Mouse (Mus musculus): ENCODE results near the gene Polr1b. TPM values are rescaled to one million over a fixed set of nuclear protein-coding genes. Genes with fewer than 3 reads are reported as not detected.

Gene Polr1b
- total and polyA plus RNA-seq, 3 experiments: 22.5 to 42.6 (median 29.3) TPM

DNA sequence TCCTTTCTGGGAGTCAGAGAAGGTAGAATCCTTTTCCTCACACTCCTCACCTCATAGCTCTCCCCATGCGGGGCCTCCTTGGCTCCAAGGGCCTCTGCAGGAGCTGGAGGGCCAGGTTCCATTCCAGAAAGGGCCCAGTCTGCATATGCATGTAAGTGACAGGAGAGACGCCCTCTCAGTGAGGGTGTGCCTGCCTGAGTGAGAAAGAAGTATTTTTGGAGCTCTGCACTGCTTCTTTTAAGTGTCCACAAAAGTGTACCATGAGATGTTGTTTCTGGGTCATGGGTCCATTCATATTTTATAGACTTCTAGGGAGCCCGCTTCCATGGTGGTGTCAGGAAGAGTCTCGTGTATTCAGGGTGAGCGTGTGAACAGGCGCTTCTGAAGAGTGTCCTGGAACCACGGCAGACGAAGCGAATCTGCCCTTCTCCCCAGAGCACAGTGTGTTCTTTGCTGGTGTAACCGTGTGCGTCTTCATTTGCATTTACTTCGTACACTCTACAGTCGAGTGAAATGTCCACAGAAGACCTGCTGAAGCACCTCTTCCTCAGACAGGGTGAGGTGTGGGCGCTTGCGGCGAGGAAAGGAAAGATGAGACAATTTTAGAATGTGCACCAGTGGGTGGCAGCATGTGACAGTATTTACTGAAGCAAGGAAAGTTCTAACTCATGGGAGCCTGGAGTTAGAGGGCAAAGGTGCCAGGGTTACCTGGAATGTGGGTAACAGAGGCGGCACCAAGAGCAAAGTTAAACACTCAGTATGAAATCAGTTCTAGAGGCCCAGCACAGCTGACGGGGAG, 6.7 kb upstream of the Polr1b start:
- no peaks in the 10 kb centered on the region for H3K4me1 ChIP-seq (ENCODE audit: insufficient read depth, low read depth, low read length)
- H3K27me3 ChIP-seq (ENCODE audit: insufficient read depth, low read length): peaks cover 10% of the 10 kb centered on the region; the same call in 1 of the 2 replicates
- no peak for DNase-seq (ENCODE audit: low spot score)
- TF ChIP-seq GATA1 (IDR thresholded peaks at IDR 0.05; ENCODE audit: borderline replicate concordance, low read length) (no peak), TAL1 (conservative IDR thresholded peaks at IDR 0.05; ENCODE audit: low read depth, low read length) (no peak), GATA2 (IDR thresholded peaks at IDR 0.05; ENCODE audit: borderline replicate concordance, low read depth, low read length) (no peak), POLR2AphosphoS5 (IDR thresholded peaks at IDR 0.05; ENCODE audit: insufficient replicate concordance, low read depth, low read length) (no peak), CTCF (IDR thresholded peaks at IDR 0.05; ENCODE audit: low read depth, low read length) (no peak)
- no peaks in the 10 kb centered on the region for H3K9me3 ChIP-seq (replicated peaks)
- no peaks in the 10 kb centered on the region for H3K36me3 ChIP-seq (replicated peaks)
- ATAC-seq (ENCODE audit: extremely low read depth, insufficient number of reproducible peaks, low FRiP score, poor library complexity, severe bottlenecking): no peak
- no peak overlapping the region for H3K4me3 ChIP-seq (ENCODE audit: low read depth, low read length)

DNA sequence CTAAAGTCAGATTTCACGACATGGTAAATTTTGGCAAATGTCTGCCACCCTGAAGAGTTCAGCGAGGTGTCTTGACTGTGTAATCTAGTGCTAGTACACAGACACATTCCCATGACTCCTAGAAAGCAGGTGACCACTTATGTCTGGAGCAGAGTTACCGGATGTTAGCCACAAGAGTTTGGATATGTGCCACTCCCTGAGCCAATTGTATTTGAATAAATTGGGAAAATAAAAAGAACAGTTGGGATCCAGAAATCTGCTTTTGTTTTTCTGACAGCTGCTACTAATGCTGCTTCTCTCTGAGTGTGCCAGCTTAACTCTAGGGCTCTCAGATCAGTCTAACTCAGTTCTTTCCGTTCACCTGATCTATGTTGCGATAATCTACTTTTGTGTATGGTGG, 12.1 kb downstream of the Polr1b start:
- H3K4me1 ChIP-seq (ENCODE audit: insufficient read depth, low read depth, low read length): peaks cover 8% of the 10 kb centered on the region; the same call in 1 of the 2 replicates
- H3K36me3 ChIP-seq (replicated peaks): peaks cover 95% of the 10 kb centered on the region
- DNase-seq (ENCODE audit: low spot score): no peak
- TF ChIP-seq GATA2 (IDR thresholded peaks at IDR 0.05; ENCODE audit: borderline replicate concordance, low read depth, low read length) (no peak), POLR2AphosphoS5 (IDR thresholded peaks at IDR 0.05; ENCODE audit: insufficient replicate concordance, low read depth, low read length) (no peak), TAL1 (conservative IDR thresholded peaks at IDR 0.05; ENCODE audit: low read depth, low read length) (no peak), CTCF (IDR thresholded peaks at IDR 0.05; ENCODE audit: low read depth, low read length) (no peak), GATA1 (IDR thresholded peaks at IDR 0.05; ENCODE audit: borderline replicate concordance, low read length) (no peak)
- no peaks in the 10 kb centered on the region for H3K9me3 ChIP-seq (replicated peaks)
- no peak for ATAC-seq (ENCODE audit: extremely low read depth, insufficient number of reproducible peaks, low FRiP score, poor library complexity, severe bottlenecking)
- no peak overlapping the region for H3K4me3 ChIP-seq (ENCODE audit: low read depth, low read length)
- no peaks in the 10 kb centered on the region for H3K27me3 ChIP-seq (ENCODE audit: insufficient read depth, low read length)

DNA sequence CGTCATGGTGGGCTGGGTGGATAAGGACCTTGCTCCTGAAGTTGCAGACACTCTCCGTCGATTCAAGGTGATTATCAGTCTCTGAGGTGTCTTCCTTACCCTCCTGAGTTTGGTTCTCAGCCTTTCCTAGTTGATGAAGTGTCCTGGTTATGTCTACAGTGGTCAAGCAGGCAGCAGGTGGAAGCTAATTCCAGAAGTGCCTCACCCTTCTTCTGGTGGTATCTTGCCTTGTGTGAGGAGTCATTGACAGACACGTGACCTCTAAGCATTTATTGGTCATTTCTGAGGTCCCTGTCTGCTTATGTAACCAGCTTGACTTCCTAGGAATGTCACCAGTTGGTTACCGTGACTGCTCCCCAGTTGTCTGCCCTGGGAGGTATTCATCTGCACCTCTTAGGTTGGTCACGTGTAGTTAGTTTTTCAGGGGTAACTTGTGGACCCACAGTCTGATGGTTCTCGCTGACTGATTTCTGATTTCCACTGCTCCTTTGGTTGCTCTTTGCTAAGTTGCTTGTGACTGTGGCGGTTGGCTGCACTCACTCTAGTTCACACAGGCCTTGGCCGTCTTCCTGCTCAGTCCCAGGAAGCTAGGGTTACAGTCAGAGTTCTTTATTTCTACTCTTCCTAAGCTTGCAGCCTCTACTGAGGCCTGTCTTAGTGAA, 15.0 kb downstream of the Polr1b start:
- TF ChIP-seq GATA1 (IDR thresholded peaks at IDR 0.05; ENCODE audit: borderline replicate concordance, low read length) (no peak), CTCF (IDR thresholded peaks at IDR 0.05; ENCODE audit: low read depth, low read length) (no peak), GATA2 (IDR thresholded peaks at IDR 0.05; ENCODE audit: borderline replicate concordance, low read depth, low read length) (no peak), TAL1 (conservative IDR thresholded peaks at IDR 0.05; ENCODE audit: low read depth, low read length) (no peak), POLR2AphosphoS5 (IDR thresholded peaks at IDR 0.05; ENCODE audit: insufficient replicate concordance, low read depth, low read length) (no peak)
- peaks cover 97% of the 10 kb centered on the region for H3K36me3 ChIP-seq (replicated peaks)
- H3K4me3 ChIP-seq (ENCODE audit: low read depth, low read length): no peak overlapping the region
- no peaks in the 10 kb centered on the region for H3K9me3 ChIP-seq (replicated peaks)
- DNase-seq (ENCODE audit: low spot score) (no peak), ATAC-seq (ENCODE audit: extremely low read depth, insufficient number of reproducible peaks, low FRiP score, poor library complexity, severe bottlenecking) (no peak)
- no peaks in the 10 kb centered on the region for H3K27me3 ChIP-seq (ENCODE audit: insufficient read depth, low read length)
- H3K4me1 ChIP-seq (ENCODE audit: insufficient read depth, low read depth, low read length): peaks cover 3% of the 10 kb centered on the region

DNA sequence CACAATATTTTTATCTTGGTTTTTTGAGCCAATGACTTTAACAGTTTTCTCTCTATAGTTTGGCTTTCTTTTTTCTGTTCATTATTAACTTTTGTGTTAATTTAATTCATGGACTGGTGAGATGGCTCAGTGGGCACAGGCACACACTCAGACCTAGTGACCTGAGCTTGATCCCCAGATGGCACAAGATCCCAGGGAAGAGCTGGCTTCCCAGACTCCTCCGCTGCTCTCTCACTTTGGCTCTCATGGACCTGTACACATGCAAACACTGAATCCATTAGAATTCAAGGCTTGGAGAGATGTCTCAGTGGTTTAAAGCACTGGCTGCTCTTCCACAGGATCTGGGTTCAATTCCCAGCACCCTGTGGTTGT, 15.6 kb downstream of the Polr1b start:
- Histone ChIP-seq H3K27me3 (ENCODE audit: insufficient read depth, low read length) (no peaks in the 10 kb centered on the region), H3K4me3 (ENCODE audit: low read depth, low read length) (no peak overlapping the region), H3K4me1 (ENCODE audit: insufficient read depth, low read depth, low read length) (peaks cover 4% of the 10 kb centered on the region), H3K9me3 (replicated peaks) (no peaks in the 10 kb centered on the region), H3K36me3 (replicated peaks) (peaks cover 99% of the 10 kb centered on the region)
- ATAC-seq (ENCODE audit: extremely low read depth, insufficient number of reproducible peaks, low FRiP score, poor library complexity, severe bottlenecking) (no peak), DNase-seq (ENCODE audit: low spot score) (no peak)
- TF ChIP-seq POLR2AphosphoS5 (IDR thresholded peaks at IDR 0.05; ENCODE audit: insufficient replicate concordance, low read depth, low read length) (no peak), GATA2 (IDR thresholded peaks at IDR 0.05; ENCODE audit: borderline replicate concordance, low read depth, low read length) (no peak), CTCF (IDR thresholded peaks at IDR 0.05; ENCODE audit: low read depth, low read length) (no peak), TAL1 (conservative IDR thresholded peaks at IDR 0.05; ENCODE audit: low read depth, low read length) (no peak), GATA1 (IDR thresholded peaks at IDR 0.05; ENCODE audit: borderline replicate concordance, low read length) (no peak)

DNA sequence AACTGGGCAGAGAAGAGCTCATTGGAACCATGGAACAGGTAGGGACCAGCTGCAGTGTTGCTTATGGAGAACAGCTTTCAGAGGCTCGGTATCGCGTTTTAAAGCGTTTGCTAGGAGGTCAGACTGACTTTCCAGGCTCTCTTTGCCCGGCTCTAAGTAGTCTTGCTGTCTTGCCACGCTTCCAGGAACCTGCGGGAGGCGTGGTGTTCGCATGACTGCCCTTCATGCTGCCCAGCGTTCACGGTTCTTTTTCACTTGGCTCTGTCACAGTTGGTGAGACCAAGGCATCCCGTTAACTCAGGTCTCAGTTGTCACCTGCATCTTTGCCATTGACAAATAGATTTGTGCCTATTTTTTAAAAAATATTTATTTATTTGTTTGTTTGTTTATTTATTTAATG, 17.3 kb downstream of the Polr1b start:
- Histone ChIP-seq H3K36me3 (replicated peaks) (peaks cover 100% of the 10 kb centered on the region), H3K27me3 (ENCODE audit: insufficient read depth, low read length) (no peaks in the 10 kb centered on the region), H3K4me3 (ENCODE audit: low read depth, low read length) (no peak overlapping the region), H3K4me1 (ENCODE audit: insufficient read depth, low read depth, low read length) (peaks cover 4% of the 10 kb centered on the region), H3K9me3 (replicated peaks) (no peaks in the 10 kb centered on the region)
- TF ChIP-seq GATA2 (IDR thresholded peaks at IDR 0.05; ENCODE audit: borderline replicate concordance, low read depth, low read length) (no peak), POLR2AphosphoS5 (IDR thresholded peaks at IDR 0.05; ENCODE audit: insufficient replicate concordance, low read depth, low read length) (no peak), TAL1 (conservative IDR thresholded peaks at IDR 0.05; ENCODE audit: low read depth, low read length) (no peak), GATA1 (IDR thresholded peaks at IDR 0.05; ENCODE audit: borderline replicate concordance, low read length) (no peak), CTCF (IDR thresholded peaks at IDR 0.05; ENCODE audit: low read depth, low read length) (no peak)
- DNase-seq (ENCODE audit: low spot score) (no peak), ATAC-seq (ENCODE audit: extremely low read depth, insufficient number of reproducible peaks, low FRiP score, poor library complexity, severe bottlenecking) (no peak)

DNA sequence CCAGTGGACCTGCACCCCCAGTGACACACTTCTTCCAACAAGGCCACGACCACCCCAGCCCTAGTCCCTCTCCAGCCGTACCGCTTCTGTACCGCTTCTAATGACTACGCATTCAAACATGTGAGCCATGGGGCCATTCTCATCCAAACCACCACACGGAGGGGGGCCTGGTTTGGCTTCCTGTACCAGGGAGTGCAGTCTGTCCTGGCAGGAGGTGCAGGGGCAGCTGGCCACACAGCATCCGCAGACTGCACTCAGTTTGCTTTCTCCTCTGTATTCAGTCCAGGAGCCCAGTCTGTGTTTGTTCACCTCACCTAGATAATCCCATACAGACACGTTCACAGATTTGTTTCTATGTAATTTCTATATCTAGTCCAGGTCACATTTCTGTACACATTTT, 21.2 kb downstream of the Polr1b start:
- Histone ChIP-seq H3K9me3 (replicated peaks) (no peaks in the 10 kb centered on the region), H3K36me3 (replicated peaks) (peaks cover 99% of the 10 kb centered on the region), H3K4me1 (ENCODE audit: insufficient read depth, low read depth, low read length) (peaks cover 12% of the 10 kb centered on the region), H3K27me3 (ENCODE audit: insufficient read depth, low read length) (no peaks in the 10 kb centered on the region), H3K4me3 (ENCODE audit: low read depth, low read length) (no peak overlapping the region)
- TF ChIP-seq CTCF (IDR thresholded peaks at IDR 0.05; ENCODE audit: low read depth, low read length): no peak
- no peak for TF ChIP-seq GATA1 (IDR thresholded peaks at IDR 0.05; ENCODE audit: borderline replicate concordance, low read length)
- no peak for TF ChIP-seq GATA2 (IDR thresholded peaks at IDR 0.05; ENCODE audit: borderline replicate concordance, low read depth, low read length)
- TF ChIP-seq POLR2AphosphoS5 (IDR thresholded peaks at IDR 0.05; ENCODE audit: insufficient replicate concordance, low read depth, low read length): no peak
- no peak for TF ChIP-seq TAL1 (conservative IDR thresholded peaks at IDR 0.05; ENCODE audit: low read depth, low read length)
- DNase-seq (ENCODE audit: low spot score): no peak
- no peak for ATAC-seq (ENCODE audit: extremely low read depth, insufficient number of reproducible peaks, low FRiP score, poor library complexity, severe bottlenecking)

Measured in G1E (cell line).